Mouse (Mus musculus): ENCODE measurements around the gene Usp44.

- no peak for TF ChIP-seq CTCF (conservative IDR thresholded peaks at IDR 0.05; ENCODE audit: insufficient read depth, insufficient read length, low read depth, low read length)
- no peak for TF ChIP-seq POLR2A (IDR thresholded peaks at IDR 0.05; ENCODE audit: low read depth, low read length)
These were observed 51.5 kb downstream of the Usp44 start for GRCm38 (mm10) chr10:93882738-93883364.
